Mouse (Mus musculus): ENCODE measurements at regions not wholly inside any gene's neighbourhood (a gene's known extent, or its start where the extent isn't known, plus 50 kb on each side); places are given as distances from the start of the nearest gene placed in this dataset.

GRCm38 (mm10) chr10:83984697-83985415 lies 262.2 kb downstream of the 1500009L16Rik start:
- Histone ChIP-seq H3K9ac (no peak overlapping the region), H3K4me1 (replicated peaks) (0 out of 2 replicates have a peak, but pooled peaks cover 5% of the 10 kb centered on the region), H3K27me3 (replicated peaks) (no peaks in the 10 kb centered on the region), H3K9me3 (no peaks in the 10 kb centered on the region), H3K4me3 (replicated peaks) (no peak overlapping the region), H3K4me2 (replicated peaks) (no peak overlapping the region), H3K27ac (no peak overlapping the region), H3K36me3 (no peaks in the 10 kb centered on the region)
- 64% methylated on average over 12 of the region's 12 CpGs for whole genome bisulfite sequencing
- ATAC-seq, result peak; percentile 88

- no peak overlapping the region for H3K4me3 ChIP-seq (replicated peaks)
- peak; percentile 51; the same call in 1 of the 2 replicates for ATAC-seq
- WGBS, result 56% methylated on average over 11 of the region's 11 CpGs
- H3K4me2 ChIP-seq (replicated peaks), result peak overlapping the region; percentile 24; the same call in 1 of the 2 replicates
- 0 out of 2 replicates have a peak overlapping the region, but pooled peaks have one; percentile 13 for H3K27ac ChIP-seq
- no peak overlapping the region for H3K9ac ChIP-seq
- peaks cover 10% of the 10 kb centered on the region; the same call in 1 of the 2 replicates for H3K4me1 ChIP-seq (replicated peaks)
- H3K9me3 ChIP-seq, result no peaks in the 10 kb centered on the region
- H3K36me3 ChIP-seq, result no peaks in the 10 kb centered on the region
- H3K27me3 ChIP-seq (replicated peaks), result no peaks in the 10 kb centered on the region
Measured at GRCm38 (mm10) chr10:83992577-83993305, 270.1 kb downstream of the 1500009L16Rik start.

GRCm38 (mm10) chr10:83995026-83995600 lies 272.4 kb downstream of the 1500009L16Rik start:
- Histone ChIP-seq H3K4me3 (replicated peaks) (no peak overlapping the region), H3K9ac (no peak overlapping the region)
- 40% methylated on average over 6 of the region's 6 CpGs for WGBS

GRCm38 (mm10) chr10:83995913-83996312 lies 273.2 kb downstream of the 1500009L16Rik start:
- peaks cover 10% of the 10 kb centered on the region; the same call in 1 of the 2 replicates for H3K4me1 ChIP-seq (replicated peaks)
- no peak overlapping the region for H3K4me2 ChIP-seq (replicated peaks)
- H3K4me3 ChIP-seq (replicated peaks), result no peak overlapping the region
- H3K9ac ChIP-seq, result no peak overlapping the region
- WGBS, result 21% methylated on average over 4 of the region's 4 CpGs
- no peaks in the 10 kb centered on the region for H3K9me3 ChIP-seq
- no peaks in the 10 kb centered on the region for H3K36me3 ChIP-seq
- peak; percentile 71 for ATAC-seq
- no peaks in the 10 kb centered on the region for H3K27me3 ChIP-seq (replicated peaks)
- H3K27ac ChIP-seq, result peak overlapping the region; percentile 58; the same call in 1 of the 2 replicates

More at GRCm38 (mm10) chr10:83995026-83995600, 272.4 kb downstream of the 1500009L16Rik start:
- H3K4me2 ChIP-seq (replicated peaks), result no peak overlapping the region
- no peaks in the 10 kb centered on the region for H3K36me3 ChIP-seq
- H3K4me1 ChIP-seq (replicated peaks), result peaks cover 10% of the 10 kb centered on the region; the same call in 1 of the 2 replicates
- H3K27me3 ChIP-seq (replicated peaks), result no peaks in the 10 kb centered on the region
- H3K27ac ChIP-seq, result peak overlapping the region; percentile 58; the same call in 1 of the 2 replicates
- no peak for ATAC-seq
- no peaks in the 10 kb centered on the region for H3K9me3 ChIP-seq

- 80% methylated on average over 2 of the region's 2 CpGs for WGBS
- ATAC-seq, result no peak
Measured at GRCm38 (mm10) chr10:83996489-83996888, 273.8 kb downstream of the 1500009L16Rik start.

GRCm38 (mm10) chr10:84000436-84001208 lies 278.0 kb downstream of the 1500009L16Rik start:
- 60% methylated on average over 7 of the region's 7 CpGs for WGBS

More at GRCm38 (mm10) chr10:83996489-83996888, 273.8 kb downstream of the 1500009L16Rik start:
- Histone ChIP-seq H3K9ac (no peak overlapping the region), H3K9me3 (no peaks in the 10 kb centered on the region), H3K4me2 (replicated peaks) (no peak overlapping the region), H3K4me3 (replicated peaks) (no peak overlapping the region), H3K27me3 (replicated peaks) (no peaks in the 10 kb centered on the region), H3K27ac (0 out of 2 replicates have a peak overlapping the region, but pooled peaks have one; percentile 19), H3K4me1 (replicated peaks) (peaks cover 10% of the 10 kb centered on the region; the same call in 1 of the 2 replicates), H3K36me3 (no peaks in the 10 kb centered on the region)

GRCm38 (mm10) chr10:84002744-84003143 lies 280.1 kb downstream of the 1500009L16Rik start:
- ATAC-seq, result no peak
- Histone ChIP-seq H3K4me3 (replicated peaks) (no peak overlapping the region), H3K9ac (no peak overlapping the region), H3K4me2 (replicated peaks) (no peak overlapping the region), H3K36me3 (no peaks in the 10 kb centered on the region), H3K9me3 (no peaks in the 10 kb centered on the region), H3K27ac (no peak overlapping the region), H3K4me1 (replicated peaks) (no peaks in the 10 kb centered on the region), H3K27me3 (replicated peaks) (no peaks in the 10 kb centered on the region)
- 72% methylated on average over 2 of the region's 2 CpGs for WGBS

More at GRCm38 (mm10) chr10:84000436-84001208, 278.0 kb downstream of the 1500009L16Rik start:
- Histone ChIP-seq H3K4me2 (replicated peaks) (no peak overlapping the region), H3K9ac (no peak overlapping the region), H3K4me3 (replicated peaks) (no peak overlapping the region), H3K9me3 (no peaks in the 10 kb centered on the region), H3K27ac (no peak overlapping the region), H3K36me3 (no peaks in the 10 kb centered on the region), H3K4me1 (replicated peaks) (peaks cover 4% of the 10 kb centered on the region; the same call in 1 of the 2 replicates), H3K27me3 (replicated peaks) (no peaks in the 10 kb centered on the region)
- ATAC-seq, result no peak

GRCm38 (mm10) chr10:84003601-84004149 lies 281.0 kb downstream of the 1500009L16Rik start:
- Histone ChIP-seq H3K36me3 (no peaks in the 10 kb centered on the region), H3K9ac (no peak overlapping the region), H3K9me3 (no peaks in the 10 kb centered on the region), H3K4me2 (replicated peaks) (no peak overlapping the region), H3K4me3 (replicated peaks) (no peak overlapping the region), H3K27ac (no peak overlapping the region), H3K4me1 (replicated peaks) (no peaks in the 10 kb centered on the region), H3K27me3 (replicated peaks) (no peaks in the 10 kb centered on the region)
- ATAC-seq, result peak; percentile 45
- WGBS, result 48% methylated on average over 8 of the region's 8 CpGs

GRCm38 (mm10) chr10:84008923-84009322 lies 286.3 kb downstream of the 1500009L16Rik start:
- no peak overlapping the region for H3K4me2 ChIP-seq (replicated peaks)
- H3K4me1 ChIP-seq (replicated peaks), result no peaks in the 10 kb centered on the region
- H3K9me3 ChIP-seq, result no peaks in the 10 kb centered on the region
- WGBS, result 62% methylated on average over 4 of the region's 4 CpGs
- no peak overlapping the region for H3K9ac ChIP-seq
- H3K27ac ChIP-seq, result no peak overlapping the region
- H3K4me3 ChIP-seq (replicated peaks), result no peak overlapping the region
- H3K27me3 ChIP-seq (replicated peaks), result no peaks in the 10 kb centered on the region
- no peak for ATAC-seq
- no peaks in the 10 kb centered on the region for H3K36me3 ChIP-seq

- Histone ChIP-seq H3K4me3 (replicated peaks) (no peak overlapping the region), H3K4me2 (replicated peaks) (no peak overlapping the region), H3K36me3 (no peaks in the 10 kb centered on the region), H3K27ac (no peak overlapping the region), H3K27me3 (replicated peaks) (no peaks in the 10 kb centered on the region), H3K9ac (no peak overlapping the region), H3K4me1 (replicated peaks) (no peaks in the 10 kb centered on the region), H3K9me3 (no peaks in the 10 kb centered on the region)
- WGBS, result 24% methylated on average over 9 of the region's 9 CpGs
- ATAC-seq, result no peak
Measured at GRCm38 (mm10) chr10:84019381-84019780, 296.7 kb downstream of the 1500009L16Rik start.

- 60% methylated on average over 10 of the region's 10 CpGs for WGBS
- H3K27ac ChIP-seq, result no peak overlapping the region
- H3K9me3 ChIP-seq, result no peaks in the 10 kb centered on the region
- H3K4me3 ChIP-seq (replicated peaks), result no peak overlapping the region
- no peaks in the 10 kb centered on the region for H3K27me3 ChIP-seq (replicated peaks)
- no peaks in the 10 kb centered on the region for H3K36me3 ChIP-seq
- H3K4me1 ChIP-seq (replicated peaks), result no peaks in the 10 kb centered on the region
- no peak overlapping the region for H3K9ac ChIP-seq
- no peak overlapping the region for H3K4me2 ChIP-seq (replicated peaks)
- no peak for ATAC-seq
Measured at GRCm38 (mm10) chr10:84020023-84020620, 297.5 kb downstream of the 1500009L16Rik start.
